Comparison of ENCODE assay signal across 16 mouse cellular contexts in genomic region chr5:76910807-76911206, GRCm38 (mm10).
"Had no signal": no experiment of that assay in that cellular context is flagged by ENCODE, and none has a peak within 500 bp of the region (broad histone marks: within the 10 kb centered on the region; RNA-seq: fewer than 3 reads in every experiment).

No protein-coding gene starts in this region.

- H3K27me3 ChIP-seq: limb, embryonic 15.5 days; liver, embryonic 13.5 days; megakaryocyte, embryonic 14.5 days; midbrain, embryonic 15.5 days; neural tube, embryonic 13.5 days had no signal

- H3K9me3 ChIP-seq: limb, embryonic 15.5 days; liver, embryonic 13.5 days; megakaryocyte, embryonic 14.5 days; midbrain, embryonic 15.5 days; neural tube, embryonic 13.5 days had no signal

- H3K27ac ChIP-seq: limb, embryonic 15.5 days; liver, embryonic 13.5 days; midbrain, embryonic 15.5 days; neural tube, embryonic 13.5 days had no signal

- H3K9ac ChIP-seq: limb, embryonic 15.5 days; liver, embryonic 13.5 days; midbrain, embryonic 15.5 days; neural tube, embryonic 13.5 days had no signal

- DNase-seq: kidney, adult 8-10 months; kidney, postnatal 25 days; layer of hippocampus, postnatal 36 days; liver, embryonic 13.5 days; lung, adult 18-20 months; lung, postnatal 36 days; retina, postnatal 1 day; right cerebral cortex, postnatal 4 days; thymus, adult 18-20 months; thymus, postnatal 25 days had no signal

- ATAC-seq: intestine, postnatal 0 days; midbrain, embryonic 15.5 days had no signal

- H3K4me2 ChIP-seq: limb, embryonic 15.5 days; liver, embryonic 13.5 days; midbrain, embryonic 11.5 days; midbrain, embryonic 15.5 days; neural tube, embryonic 13.5 days had no signal

- H3K4me3 ChIP-seq: limb, embryonic 15.5 days; liver, embryonic 13.5 days; megakaryocyte, embryonic 14.5 days; midbrain, embryonic 15.5 days; neural tube, embryonic 13.5 days had no signal
